Mouse (Mus musculus) brain, adult 2 months (tissue): Measurements from ENCODE around the gene Sept5.

Source experiments
- DNase-seq: peaks from one replicate; pipeline ENCODE4 v3.0.0; 2011; ENCODE audit warnings: low read depth, low spot score

Gene Sept5

GRCm38 (mm10) chr16:18584901-18585510, 44.7 kb downstream of the Sept5 start:
- no peak for DNase-seq

GRCm38 (mm10) chr16:18583673-18584357, 45.9 kb downstream of the Sept5 start:
- DNase-seq: no peak

GRCm38 (mm10) chr16:18583169-18583568, 46.6 kb downstream of the Sept5 start:
- DNase-seq: no peak

- no peak for DNase-seq
Observed at GRCm38 (mm10) chr16:18582426-18583148, 47.2 kb downstream of the Sept5 start.

GRCm38 (mm10) chr16:18581623-18582205, 48.0 kb downstream of the Sept5 start:
- DNase-seq: no peak

- DNase-seq: no peak
Observed at GRCm38 (mm10) chr16:18581050-18581622, 48.6 kb downstream of the Sept5 start.

GRCm38 (mm10) chr16:18580389-18580788, 49.4 kb downstream of the Sept5 start:
- DNase-seq: no peak

- peak; percentile 27 for DNase-seq
Observed at GRCm38 (mm10) chr16:18577599-18578160, 52.1 kb downstream of the Sept5 start.

GRCm38 (mm10) chr16:18577071-18577470, 52.7 kb downstream of the Sept5 start:
- no peak for DNase-seq

- DNase-seq: no peak
Observed at GRCm38 (mm10) chr16:18574196-18574595, 55.6 kb downstream of the Sept5 start.
